Mouse (Mus musculus) intestine, embryonic 14.5 days (tissue): Measurements from ENCODE around the gene Csad. TPM values are rescaled to one million over a fixed set of nuclear protein-coding genes. Genes with fewer than 3 reads are reported as not detected.

Experiments used
- ATAC-seq: fragments of 200-750 bp; cut with Nextera tagmentation; replicated peaks from 2 replicates; pipeline ENCODE4 v1.8.0; 2017; ENCODE audit warnings: low read depth, moderate number of reproducible peaks, moderate TSS enrichment, moderate library complexity; ENCODE audit not compliant: low FRiP score, low TSS enrichment
- DNase-seq: peaks from one replicate; pipeline ENCODE4 v3.0.0-alpha.2; 2018; ENCODE audit warnings: low spot score
- H3K27ac ChIP-seq: fragments of 300-500 bp; sonication (generic); 2 replicates; pipeline ENCODE4 v1.5.1; 2014; ENCODE audit warnings: low read depth, mild to moderate bottlenecking, control low read depth
- H3K27me3 ChIP-seq: fragments of 300-500 bp; sonication (generic); replicated peaks from 2 replicates; pipeline ENCODE4 v1.6.1; 2014; ENCODE audit warnings: low read length, control low read depth; ENCODE audit not compliant: control insufficient read depth, insufficient read depth
- H3K36me3 ChIP-seq: fragments of 300-500 bp; sonication (generic); 2 replicates; pipeline ENCODE4 v1.6.1; 2014; ENCODE audit warnings: low read length, control low read depth; ENCODE audit not compliant: control insufficient read depth, insufficient read depth
- H3K4me1 ChIP-seq: fragments of 300-500 bp; sonication (generic); replicated peaks from 2 replicates; pipeline ENCODE4 v1.6.1; 2014; ENCODE audit warnings: low read length, control low read depth, mixed read lengths; ENCODE audit not compliant: control insufficient read depth, insufficient read depth
- H3K4me2 ChIP-seq: fragments of 300-500 bp; sonication (generic); 2 replicates; pipeline ENCODE4 v1.6.1; 2014; ENCODE audit warnings: low read length
- H3K4me3 ChIP-seq: fragments of 300-500 bp; sonication (generic); 2 replicates; pipeline ENCODE4 v1.5.1; 2014; ENCODE audit warnings: low read depth, low read length, control low read depth, mixed read lengths
- H3K9ac ChIP-seq: fragments of 300-500 bp; sonication (generic); 2 replicates; pipeline ENCODE4 v1.6.1; 2014; ENCODE audit warnings: mild to moderate bottlenecking, low read length
- H3K9me3 ChIP-seq: fragments of 300-500 bp; sonication (generic); 2 replicates; pipeline ENCODE4 v1.6.1; 2016; ENCODE audit warnings: low read length, control low read depth; ENCODE audit not compliant: control insufficient read depth
- WGBS: fragments of 180-500 bp; shearing (Covaris S2); extraction: QIAGEN DNeasy Blood & Tissue Kit; methylation state at CpG from one replicate; pipeline ENCODE4 v1.1.7; 2014; 5-methylcytosine and 5-hydroxymethylcytosine counted together
- polyA plus RNA-seq: library from polyadenylated mRNA; unstranded; fragments of >200 nt; fragmentation: Nextera tagmentation; extraction: Ambion mirVana; gene quantifications from 2 replicates; pipeline ENCODE4 v1.2.1, GENCODE M21; 2014

Gene Csad
- polyA plus RNA-seq, 1 experiment from 2014 or later = 52.3 TPM

GRCm38 (mm10) chr15:102245891-102246741, 41.6 kb upstream of the Csad start:
- peaks cover 57% of the 10 kb centered on the region for H3K4me1 ChIP-seq
- H3K27ac ChIP-seq = peak overlapping the region; percentile 94
- H3K9me3 ChIP-seq = no peaks in the 10 kb centered on the region
- peak overlapping the region; percentile 58 for H3K9ac ChIP-seq
- DNase-seq (peak; percentile 85), ATAC-seq (peak; percentile 57)
- peak overlapping the region; percentile 62 for H3K4me3 ChIP-seq
- peak overlapping the region; percentile 95 for H3K4me2 ChIP-seq
- H3K27me3 ChIP-seq = no peaks in the 10 kb centered on the region
- under 1% methylated on average over 42 of the region's 44 CpGs for WGBS
- no peaks in the 10 kb centered on the region for H3K36me3 ChIP-seq

GRCm38 (mm10) chr15:102245461-102245881, 40.9 kb upstream of the Csad start:
- DNase-seq (no peak), ATAC-seq (no peak)
- peak overlapping the region; percentile 95 for H3K4me2 ChIP-seq
- H3K36me3 ChIP-seq = no peaks in the 10 kb centered on the region
- H3K9ac ChIP-seq = peak overlapping the region; percentile 58
- H3K4me3 ChIP-seq = peak overlapping the region; percentile 62
- H3K27me3 ChIP-seq = no peaks in the 10 kb centered on the region
- H3K9me3 ChIP-seq = no peaks in the 10 kb centered on the region
- WGBS = 2% methylated on average over 14 of the region's 14 CpGs
- H3K27ac ChIP-seq = peak overlapping the region; percentile 94
- peaks cover 57% of the 10 kb centered on the region for H3K4me1 ChIP-seq

- 6% methylated on average over 17 of the region's 19 CpGs for WGBS
- Histone ChIP-seq H3K9me3 (no peaks in the 10 kb centered on the region), H3K36me3 (peaks cover 6% of the 10 kb centered on the region; the same call in 1 of the 2 replicates), H3K27ac (peak overlapping the region; percentile 54), H3K4me3 (peak overlapping the region; percentile 62), H3K27me3 (no peaks in the 10 kb centered on the region), H3K4me1 (peaks cover 48% of the 10 kb centered on the region), H3K4me2 (peak overlapping the region; percentile 95), H3K9ac (peak overlapping the region; percentile 58)
- DNase-seq = no peak
- no peak for ATAC-seq
Observed at GRCm38 (mm10) chr15:102244306-102245191, 40.0 kb upstream of the Csad start.

- no peaks in the 10 kb centered on the region for H3K9me3 ChIP-seq
- DNase-seq = no peak
- H3K36me3 ChIP-seq = peaks cover 15% of the 10 kb centered on the region
- no peak for ATAC-seq
- H3K9ac ChIP-seq = peak overlapping the region; percentile 25; the same call in 1 of the 2 replicates
- 19% methylated on average over 22 of the region's 22 CpGs for WGBS
- no peaks in the 10 kb centered on the region for H3K27me3 ChIP-seq
- H3K4me1 ChIP-seq = peaks cover 38% of the 10 kb centered on the region
- peak overlapping the region; percentile 54 for H3K27ac ChIP-seq
- H3K4me3 ChIP-seq = peak overlapping the region; percentile 9; the same call in 1 of the 2 replicates
- peak overlapping the region; percentile 95 for H3K4me2 ChIP-seq
Observed at GRCm38 (mm10) chr15:102243229-102244190, 39.0 kb upstream of the Csad start.

- Histone ChIP-seq H3K4me2 (peak overlapping the region; percentile 95), H3K4me3 (no peak overlapping the region), H3K36me3 (peaks cover 24% of the 10 kb centered on the region), H3K27me3 (no peaks in the 10 kb centered on the region), H3K4me1 (peaks cover 29% of the 10 kb centered on the region), H3K9me3 (no peaks in the 10 kb centered on the region), H3K27ac (peak overlapping the region; percentile 54; the same call in 1 of the 2 replicates), H3K9ac (no peak overlapping the region)
- DNase-seq (no peak), ATAC-seq (no peak)
- 38% methylated on average over 12 of the region's 12 CpGs for WGBS
Observed at GRCm38 (mm10) chr15:102242404-102243228, 38.1 kb upstream of the Csad start.

GRCm38 (mm10) chr15:102240607-102241006, 36.1 kb upstream of the Csad start:
- Histone ChIP-seq H3K4me1 (peaks cover 35% of the 10 kb centered on the region), H3K27me3 (no peaks in the 10 kb centered on the region), H3K9ac (no peak overlapping the region), H3K4me2 (no peak overlapping the region), H3K4me3 (no peak overlapping the region), H3K27ac (no peak overlapping the region), H3K9me3 (no peaks in the 10 kb centered on the region), H3K36me3 (peaks cover 28% of the 10 kb centered on the region)
- DNase-seq (no peak), ATAC-seq (no peak)
- 85% methylated on average over 4 of the region's 4 CpGs for WGBS

GRCm38 (mm10) chr15:102239851-102240250, 35.3 kb upstream of the Csad start:
- DNase-seq (no peak), ATAC-seq (no peak)
- Histone ChIP-seq H3K4me3 (no peak overlapping the region), H3K4me2 (no peak overlapping the region), H3K36me3 (peaks cover 28% of the 10 kb centered on the region), H3K27ac (no peak overlapping the region), H3K9ac (no peak overlapping the region), H3K27me3 (no peaks in the 10 kb centered on the region), H3K9me3 (no peaks in the 10 kb centered on the region), H3K4me1 (peaks cover 38% of the 10 kb centered on the region)
- 80% methylated on average over 11 of the region's 11 CpGs for WGBS
